Comparison of ENCODE assay signal across 9 mouse cellular contexts in genomic region chr6:108458182-108458571, GRCm38 (mm10).
DNase-seq lines count a peak whose midpoint lies in the region; ATAC-seq and TF ChIP-seq lines count a peak whose summit lies in the region.
"Had no signal": no experiment of that assay in that cellular context is flagged by ENCODE, and none has a peak within 500 bp of the region (broad histone marks: within the 10 kb centered on the region; RNA-seq: fewer than 3 reads in every experiment).

No protein-coding gene starts in this region.

- no peak for TF ChIP-seq CTCF in gastrocnemius, adult 2 months (IDR thresholded peaks at IDR 0.05)
- TF ChIP-seq CTCF in left cerebral cortex, adult 2 months (IDR thresholded peaks at IDR 0.05) = no peak

- intact Hi-C loops in gastrocnemius, adult 2 months (cut with DNase I) = no loop called here
- intact Hi-C loops in left cerebral cortex, adult 2 months (cut with DNase I) = loop anchor here (5.0 kb wide), 1 partner anchor 119 kb away; no protein-coding TSS in a partner anchor

- no peak overlapping the region for H3K4me3 ChIP-seq in heart, embryonic 11.5 days (ENCODE audit: low read depth, low read length)
- H3K4me3 ChIP-seq in gastrocnemius, adult 2 months = peak overlapping the region; percentile 61; the same call in 1 of the 2 replicates
- no peak overlapping the region for H3K4me3 ChIP-seq in left cerebral cortex, adult 2 months
- H3K4me3 ChIP-seq: neural tube, embryonic 15.5 days had no signal

- no peaks in the 10 kb centered on the region for H3K9me3 ChIP-seq in heart, embryonic 11.5 days (replicated peaks; ENCODE audit: control insufficient read depth, low read length)
- H3K9me3 ChIP-seq: neural tube, embryonic 15.5 days had no signal

- no peak overlapping the region for H3K27ac ChIP-seq in heart, embryonic 11.5 days (ENCODE audit: low read depth, low read length)
- peak overlapping the region; percentile 89 for H3K27ac ChIP-seq in gastrocnemius, adult 2 months
- H3K27ac ChIP-seq in left cerebral cortex, adult 2 months = no peak overlapping the region

- peak; percentile 45 to 67 for DNase-seq in heart, adult 18-20 months
- peak; percentile 79 for DNase-seq in gastrocnemius, adult 2 months
- peak; percentile 87 to 94 for DNase-seq in kidney, adult 8-10 months
- peak; percentile 24 for DNase-seq in mesoderm, embryonic 11.5 days (ENCODE audit: low read depth, low spot score)
- DNase-seq in left cerebral cortex, adult 2 months (ENCODE audit: extremely low spot score in 1 of 2, low spot score in 2 of 2) = no peak
- no peak for DNase-seq in yolk sac, embryonic 10.5 days (ENCODE audit: low spot score)
- DNase-seq in adrenal gland, adult 2 months = no peak

- H3K4me1 ChIP-seq in heart, embryonic 11.5 days (ENCODE audit: control insufficient read depth, insufficient read depth, low read length) = peaks cover 26% of the 10 kb centered on the region

- no peak overlapping the region for H3K9ac ChIP-seq in heart, embryonic 11.5 days (ENCODE audit: low read depth, low read length)
- H3K9ac ChIP-seq: neural tube, embryonic 15.5 days had no signal

- no peak overlapping the region for H3K4me2 ChIP-seq in heart, embryonic 11.5 days
- H3K4me2 ChIP-seq: neural tube, embryonic 15.5 days had no signal

- WGBS in heart, embryonic 11.5 days (ENCODE audit: insufficient replicate concordance) = 66% methylated on average over 2 of the region's 2 CpGs

- ATAC-seq in heart, embryonic 11.5 days (replicated peaks; ENCODE audit: insufficient number of reproducible peaks, low FRiP score, low TSS enrichment) = no peak

- no peaks in the 10 kb centered on the region for H3K36me3 ChIP-seq in heart, embryonic 11.5 days (ENCODE audit: control insufficient read depth, insufficient read depth, low read length)
- H3K36me3 ChIP-seq: neural tube, embryonic 15.5 days had no signal

- no peaks in the 10 kb centered on the region for H3K27me3 ChIP-seq in heart, embryonic 11.5 days (ENCODE audit: control insufficient read depth, insufficient read depth, low read length)
- H3K27me3 ChIP-seq: neural tube, embryonic 15.5 days had no signal

Comparison
In these comparisons a context has a peak if more than half of its experiments do, and no peak if none do; other contexts are left out.
1. DNase-seq: peak in heart, adult 18-20 months (2 of 2), gastrocnemius, adult 2 months (single experiment), kidney, adult 8-10 months (2 of 2) and mesoderm, embryonic 11.5 days (single experiment); none in left cerebral cortex, adult 2 months (0 of 2), yolk sac, embryonic 10.5 days (single experiment) and adrenal gland, adult 2 months (single experiment).